Mouse (Mus musculus) heart, embryonic 13.5 days (tissue): ENCODE measurements at regions not wholly inside any gene's neighbourhood (a gene's known extent, or its start where the extent isn't known, plus 50 kb on each side); places are given as distances from the start of the nearest gene placed in this dataset.

Source experiments
- ATAC-seq: fragments of 200-750 bp; cut with Nextera tagmentation; 2 replicates; pipeline ENCODE4 v1.8.0; 2017; ENCODE audit warnings: moderate TSS enrichment; ENCODE audit not compliant: insufficient number of reproducible peaks, low FRiP score, low TSS enrichment; ENCODE audit errors: extremely low read depth
- H3K27ac ChIP-seq: fragments of 300-500 bp; sonication (generic); replicated peaks from 2 replicates; pipeline ENCODE4 v1.5.1; 2015; ENCODE audit warnings: moderate library complexity, mild to moderate bottlenecking, inconsistent platforms
- H3K27me3 ChIP-seq: fragments of 300-500 bp; sonication (generic); replicated peaks from 2 replicates; pipeline ENCODE4 v1.6.1; 2015; ENCODE audit warnings: mild to moderate bottlenecking, inconsistent platforms
- H3K36me3 ChIP-seq: fragments of 300-500 bp; sonication (generic); 2 replicates; pipeline ENCODE4 v1.6.1; 2015; ENCODE audit warnings: mild to moderate bottlenecking, inconsistent platforms
- H3K4me1 ChIP-seq: fragments of 300-500 bp; sonication (generic); 2 replicates; pipeline ENCODE4 v1.6.1; 2015; ENCODE audit warnings: inconsistent platforms
- H3K4me2 ChIP-seq: fragments of 300-500 bp; sonication (generic); 2 replicates; pipeline ENCODE4 v1.6.1; 2015; ENCODE audit warnings: inconsistent platforms, mild to moderate bottlenecking, moderate library complexity
- H3K4me3 ChIP-seq: fragments of 300-500 bp; sonication (generic); 2 replicates; pipeline ENCODE4 v1.5.1; 2015; ENCODE audit warnings: moderate library complexity, mild to moderate bottlenecking, inconsistent platforms
- H3K9ac ChIP-seq: fragments of 300-500 bp; sonication (generic); 2 replicates; pipeline ENCODE4 v1.6.1; 2015; ENCODE audit warnings: inconsistent platforms, mild to moderate bottlenecking, moderate library complexity
- H3K9me3 ChIP-seq: fragments of 300-500 bp; sonication (generic); 2 replicates; pipeline ENCODE4 v1.6.1; 2016; ENCODE audit warnings: inconsistent platforms
- WGBS: fragments of 180-500 bp; shearing (Covaris S2); methylation state at CpG from one replicate; pipeline ENCODE4 v1.1.7; 2015; ENCODE audit warnings: mixed read lengths; 5-methylcytosine and 5-hydroxymethylcytosine counted together

DNA sequence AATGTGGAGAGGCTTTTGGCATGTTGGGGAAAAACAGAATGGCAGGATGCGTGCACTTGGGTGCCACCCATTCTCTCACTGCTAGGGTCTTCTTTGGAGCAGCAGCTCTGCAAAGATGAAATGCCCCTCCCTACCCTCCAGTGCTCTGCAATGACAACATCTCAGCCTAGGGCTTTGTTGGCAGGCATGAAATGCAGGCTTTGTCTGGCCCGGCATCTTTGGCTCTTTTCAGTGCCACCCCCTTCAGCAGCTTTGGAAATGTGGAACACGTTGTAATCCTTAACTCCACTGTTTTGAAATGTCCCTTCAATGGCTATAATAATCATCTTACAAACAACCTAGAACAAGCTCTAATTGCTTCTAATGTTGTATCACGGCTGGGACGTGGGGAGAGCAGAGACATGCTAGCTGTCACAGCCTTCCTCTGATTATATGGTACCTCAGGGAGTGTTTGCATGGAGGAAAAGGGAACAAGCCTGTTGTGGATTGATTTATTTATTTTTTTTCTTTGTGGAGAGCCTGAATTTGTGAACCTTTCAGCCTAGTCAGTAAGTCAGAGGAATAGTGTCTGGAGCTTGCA lies 581.6 kb upstream of the Kirrel3 start:
- Histone ChIP-seq H3K9me3 (no peaks in the 10 kb centered on the region), H3K4me1 (no peaks in the 10 kb centered on the region), H3K4me3 (no peak overlapping the region), H3K9ac (no peak overlapping the region), H3K36me3 (no peaks in the 10 kb centered on the region), H3K27me3 (no peaks in the 10 kb centered on the region), H3K27ac (no peak overlapping the region), H3K4me2 (no peak overlapping the region)
- no peak for ATAC-seq
- WGBS, result 65% methylated on average over 5 of the region's 5 CpGs

DNA sequence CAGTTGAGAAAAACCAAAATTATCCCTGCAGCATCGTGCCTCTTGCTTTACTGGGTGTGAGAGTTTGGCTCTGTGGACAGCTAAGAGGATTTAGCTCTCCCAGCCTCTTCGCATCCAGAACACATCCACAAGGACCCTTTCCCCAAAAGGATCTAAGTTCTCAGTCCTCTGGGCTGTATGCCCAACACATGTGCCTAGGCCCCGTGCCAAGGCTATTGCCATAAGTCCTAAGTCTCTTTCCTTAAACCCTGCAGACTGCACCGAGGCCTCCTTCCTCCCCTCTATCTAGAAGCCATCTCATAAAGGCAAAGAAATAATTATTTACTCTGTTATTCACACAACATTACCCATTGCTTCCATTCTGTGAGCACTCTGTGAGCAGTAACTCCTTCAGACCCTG lies 570.8 kb upstream of the Kirrel3 start:
- Histone ChIP-seq H3K4me1 (no peaks in the 10 kb centered on the region), H3K36me3 (no peaks in the 10 kb centered on the region), H3K27me3 (no peaks in the 10 kb centered on the region), H3K4me3 (no peak overlapping the region), H3K9me3 (no peaks in the 10 kb centered on the region), H3K9ac (no peak overlapping the region), H3K27ac (no peak overlapping the region), H3K4me2 (no peak overlapping the region)
- 80% methylated on average over 4 of the region's 4 CpGs for WGBS
- no peak for ATAC-seq

GRCm38 (mm10) chr9:33915349-33916056 lies 570.2 kb upstream of the Kirrel3 start:
- Histone ChIP-seq H3K4me1 (no peaks in the 10 kb centered on the region), H3K9ac (no peak overlapping the region), H3K9me3 (no peaks in the 10 kb centered on the region), H3K4me2 (no peak overlapping the region), H3K36me3 (no peaks in the 10 kb centered on the region), H3K27me3 (no peaks in the 10 kb centered on the region), H3K27ac (no peak overlapping the region), H3K4me3 (no peak overlapping the region)
- no peak for ATAC-seq
- WGBS, result 53% methylated on average over 4 of the region's 4 CpGs

- no peak overlapping the region for H3K4me2 ChIP-seq
- no peaks in the 10 kb centered on the region for H3K9me3 ChIP-seq
- no peak overlapping the region for H3K4me3 ChIP-seq
- H3K4me1 ChIP-seq, result no peaks in the 10 kb centered on the region
- no peak for ATAC-seq
- no peak overlapping the region for H3K9ac ChIP-seq
- no peaks in the 10 kb centered on the region for H3K27me3 ChIP-seq
- no peaks in the 10 kb centered on the region for H3K36me3 ChIP-seq
- 61% methylated on average over 4 of the region's 4 CpGs for WGBS
- H3K27ac ChIP-seq, result no peak overlapping the region
Observed at GRCm38 (mm10) chr9:33930286-33930685, 555.4 kb upstream of the Kirrel3 start.

DNA sequence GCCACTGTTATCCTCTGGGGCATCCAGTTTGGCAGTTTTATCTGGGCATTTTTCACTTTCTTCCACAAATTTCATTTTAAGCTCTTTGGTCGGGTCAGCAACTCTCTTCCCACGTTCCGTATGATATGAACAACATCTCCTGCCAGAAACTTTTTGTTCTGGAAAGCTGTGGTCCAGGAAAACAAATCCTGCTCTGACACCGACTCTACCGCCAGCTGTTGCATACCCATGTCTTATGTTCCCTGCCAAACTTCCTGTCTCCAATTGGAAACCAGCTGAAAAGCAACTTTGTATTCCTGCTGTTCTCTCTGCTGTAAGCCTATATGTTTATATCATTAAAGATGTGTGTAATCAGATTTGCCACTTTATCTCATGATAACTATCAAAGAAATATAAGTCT lies 551.6 kb upstream of the Kirrel3 start:
- Histone ChIP-seq H3K4me2 (no peak overlapping the region), H3K9me3 (no peaks in the 10 kb centered on the region), H3K27me3 (no peaks in the 10 kb centered on the region), H3K4me3 (no peak overlapping the region), H3K27ac (no peak overlapping the region), H3K9ac (no peak overlapping the region), H3K36me3 (no peaks in the 10 kb centered on the region), H3K4me1 (no peaks in the 10 kb centered on the region)
- WGBS, result 64% methylated on average over 5 of the region's 5 CpGs
- ATAC-seq, result no peak

GRCm38 (mm10) chr9:33954319-33954718 lies 531.4 kb upstream of the Kirrel3 start:
- no peak overlapping the region for H3K4me3 ChIP-seq
- no peak overlapping the region for H3K9ac ChIP-seq
- ATAC-seq, result no peak
- H3K4me1 ChIP-seq, result no peaks in the 10 kb centered on the region
- H3K9me3 ChIP-seq, result no peaks in the 10 kb centered on the region
- H3K36me3 ChIP-seq, result no peaks in the 10 kb centered on the region
- no peak overlapping the region for H3K27ac ChIP-seq
- H3K27me3 ChIP-seq, result no peaks in the 10 kb centered on the region
- no peak overlapping the region for H3K4me2 ChIP-seq
